Mouse (Mus musculus) stomach, embryonic 14.5 days (tissue): ENCODE measurements around the gene Zfhx3. TPM values are rescaled to one million over a fixed set of nuclear protein-coding genes. Genes with fewer than 3 reads are reported as not detected.

ENCODE experiments used
- ATAC-seq: fragments of 200-750 bp; cut with Nextera tagmentation; 2 replicates; pipeline ENCODE4 v1.8.0; 2017; ENCODE audit warnings: low read depth, moderate TSS enrichment; ENCODE audit not compliant: insufficient number of reproducible peaks, insufficient read depth, low FRiP score
- H3K27ac ChIP-seq: fragments of 300-500 bp; sonication (generic); 2 replicates; pipeline ENCODE4 v1.5.1; 2014; ENCODE audit warnings: mild to moderate bottlenecking, low read length, moderate library complexity, mixed read lengths
- H3K27me3 ChIP-seq: fragments of 300-500 bp; sonication (generic); 2 replicates; pipeline ENCODE4 v1.6.1; 2014; ENCODE audit warnings: low read length, control low read depth, mixed read lengths; ENCODE audit not compliant: control insufficient read depth, insufficient read depth
- H3K36me3 ChIP-seq: fragments of 300-500 bp; sonication (generic); 2 replicates; pipeline ENCODE4 v1.6.1; 2014; ENCODE audit warnings: mild to moderate bottlenecking, control low read depth, low read length, moderate library complexity, mixed read lengths; ENCODE audit not compliant: control insufficient read depth, insufficient read depth
- H3K4me1 ChIP-seq: fragments of 300-500 bp; sonication (generic); 2 replicates; pipeline ENCODE4 v1.6.1; 2014; ENCODE audit warnings: low read length, control low read depth, mixed read lengths; ENCODE audit not compliant: control insufficient read depth, insufficient read depth
- H3K4me2 ChIP-seq: fragments of 300-500 bp; sonication (generic); replicated peaks from 2 replicates; pipeline ENCODE4 v1.6.1; 2014; ENCODE audit warnings: low read depth, low read length, control low read depth
- H3K4me3 ChIP-seq: fragments of 300-500 bp; sonication (generic); 2 replicates; pipeline ENCODE4 v1.5.1; 2014; ENCODE audit warnings: low read depth, low read length, control low read depth
- H3K9ac ChIP-seq: fragments of 300-500 bp; sonication (generic); replicated peaks from 2 replicates; pipeline ENCODE4 v1.6.1; 2014; ENCODE audit warnings: low read depth, mild to moderate bottlenecking, control low read depth, low read length, moderate library complexity, mixed read lengths
- H3K9me3 ChIP-seq: fragments of 300-500 bp; sonication (generic); 2 replicates; pipeline ENCODE4 v1.6.1; 2016; ENCODE audit warnings: low read depth, low read length, control low read depth; ENCODE audit not compliant: control insufficient read depth
- WGBS: fragments of 180-500 bp; shearing (Covaris S2); extraction: QIAGEN DNeasy Blood & Tissue Kit; methylation state at CpG from one replicate; pipeline ENCODE4 v1.1.7; 2014; 5-methylcytosine and 5-hydroxymethylcytosine counted together
- polyA plus RNA-seq: library from polyadenylated mRNA; unstranded; fragments of >200 nt; fragmentation: Nextera tagmentation; extraction: Ambion mirVana; gene quantifications from 2 replicates; pipeline ENCODE4 v1.2.1, GENCODE M21; 2014

Zfhx3 gene
- polyA plus RNA-seq, 1 experiment from 2014 or later, result 25.4 TPM

GRCm38 (mm10) chr8:108698101-108698660 is 755.7 kb downstream of the Zfhx3 start:
- WGBS, result 24% methylated on average over 5 of the region's 5 CpGs
- H3K4me1 ChIP-seq, result peaks cover 30% of the 10 kb centered on the region
- ATAC-seq, result no peak
- H3K4me2 ChIP-seq, result no peak overlapping the region
- H3K9ac ChIP-seq, result no peak overlapping the region
- no peak overlapping the region for H3K27ac ChIP-seq
- no peaks in the 10 kb centered on the region for H3K36me3 ChIP-seq
- H3K9me3 ChIP-seq, result no peaks in the 10 kb centered on the region
- H3K27me3 ChIP-seq, result 0 out of 2 replicates have a peak, but pooled peaks cover 4% of the 10 kb centered on the region
- no peak overlapping the region for H3K4me3 ChIP-seq

- Histone ChIP-seq H3K4me1 (peaks cover 30% of the 10 kb centered on the region), H3K36me3 (no peaks in the 10 kb centered on the region), H3K4me2 (peak overlapping the region; percentile 46; the same call in 1 of the 2 replicates), H3K27ac (no peak overlapping the region), H3K27me3 (0 out of 2 replicates have a peak, but pooled peaks cover 4% of the 10 kb centered on the region), H3K4me3 (no peak overlapping the region), H3K9me3 (no peaks in the 10 kb centered on the region), H3K9ac (0 out of 2 replicates have a peak overlapping the region, but pooled peaks have one; percentile 3)
- WGBS, result 22% methylated on average over 3 of the region's 3 CpGs
- no peak for ATAC-seq
Measured at GRCm38 (mm10) chr8:108699011-108699410, 756.6 kb downstream of the Zfhx3 start.

GRCm38 (mm10) chr8:108699454-108700345 is 757.3 kb downstream of the Zfhx3 start:
- Histone ChIP-seq H3K4me3 (peak overlapping the region; percentile 18; the same call in 1 of the 2 replicates), H3K27me3 (0 out of 2 replicates have a peak, but pooled peaks cover 4% of the 10 kb centered on the region), H3K27ac (no peak overlapping the region), H3K4me1 (peaks cover 30% of the 10 kb centered on the region), H3K36me3 (no peaks in the 10 kb centered on the region), H3K9ac (0 out of 2 replicates have a peak overlapping the region, but pooled peaks have one; percentile 3), H3K9me3 (no peaks in the 10 kb centered on the region), H3K4me2 (peak overlapping the region; percentile 46)
- 9% methylated on average over 22 of the region's 23 CpGs for WGBS
- no peak for ATAC-seq

- no peak overlapping the region for H3K9ac ChIP-seq
- H3K27ac ChIP-seq, result no peak overlapping the region
- no peak for ATAC-seq
- H3K36me3 ChIP-seq, result no peaks in the 10 kb centered on the region
- WGBS, result 25% methylated on average over 7 of the region's 7 CpGs
- 0 out of 2 replicates have a peak, but pooled peaks cover 2% of the 10 kb centered on the region for H3K27me3 ChIP-seq
- H3K4me1 ChIP-seq, result peaks cover 20% of the 10 kb centered on the region
- H3K9me3 ChIP-seq, result no peaks in the 10 kb centered on the region
- peak overlapping the region; percentile 47 for H3K4me2 ChIP-seq
- H3K4me3 ChIP-seq, result 0 out of 2 replicates have a peak overlapping the region, but pooled peaks have one; percentile 2
Measured at GRCm38 (mm10) chr8:108701381-108702175, 759.1 kb downstream of the Zfhx3 start.

GRCm38 (mm10) chr8:108702201-108702600 is 759.8 kb downstream of the Zfhx3 start:
- H3K36me3 ChIP-seq, result no peaks in the 10 kb centered on the region
- ATAC-seq, result no peak
- H3K27me3 ChIP-seq, result no peaks in the 10 kb centered on the region
- peaks cover 23% of the 10 kb centered on the region for H3K4me1 ChIP-seq
- peak overlapping the region; percentile 47 for H3K4me2 ChIP-seq
- WGBS, result 32% methylated on average over 1 of the region's 1 CpGs
- H3K4me3 ChIP-seq, result peak overlapping the region; percentile 87; the same call in 1 of the 2 replicates
- H3K9me3 ChIP-seq, result no peaks in the 10 kb centered on the region
- H3K27ac ChIP-seq, result no peak overlapping the region
- H3K9ac ChIP-seq, result no peak overlapping the region

GRCm38 (mm10) chr8:108705751-108706150 is 763.3 kb downstream of the Zfhx3 start:
- H3K4me1 ChIP-seq, result peaks cover 46% of the 10 kb centered on the region
- H3K27ac ChIP-seq, result peak overlapping the region; percentile 99; the same call in 1 of the 2 replicates
- WGBS, result 27% methylated on average over 2 of the region's 2 CpGs
- H3K27me3 ChIP-seq, result no peaks in the 10 kb centered on the region
- peak overlapping the region; percentile 87 for H3K4me3 ChIP-seq
- ATAC-seq, result no peak
- no peak overlapping the region for H3K9ac ChIP-seq
- no peaks in the 10 kb centered on the region for H3K36me3 ChIP-seq
- no peaks in the 10 kb centered on the region for H3K9me3 ChIP-seq
- H3K4me2 ChIP-seq, result peak overlapping the region; percentile 47

GRCm38 (mm10) chr8:108706491-108706847 is 764.0 kb downstream of the Zfhx3 start:
- H3K27me3 ChIP-seq, result no peaks in the 10 kb centered on the region
- H3K9ac ChIP-seq, result no peak overlapping the region
- H3K4me2 ChIP-seq, result peak overlapping the region; percentile 47
- no peak for ATAC-seq
- WGBS, result 14% methylated on average over 3 of the region's 3 CpGs
- H3K4me3 ChIP-seq, result peak overlapping the region; percentile 2; the same call in 1 of the 2 replicates
- H3K36me3 ChIP-seq, result no peaks in the 10 kb centered on the region
- no peaks in the 10 kb centered on the region for H3K9me3 ChIP-seq
- H3K4me1 ChIP-seq, result peaks cover 53% of the 10 kb centered on the region
- peak overlapping the region; percentile 75 for H3K27ac ChIP-seq
